Mouse (Mus musculus) right cerebral cortex, postnatal 4 days (tissue): Measurements from ENCODE around the gene Cenpb.
A peak's percentile ranks its signal among the peaks of the same experiment; 100 is the strongest.

ENCODE experiments used
- DNase-seq: peaks from one replicate; pipeline ENCODE4 v3.0.0-alpha.2; 2022

The Cenpb gene

DNA sequence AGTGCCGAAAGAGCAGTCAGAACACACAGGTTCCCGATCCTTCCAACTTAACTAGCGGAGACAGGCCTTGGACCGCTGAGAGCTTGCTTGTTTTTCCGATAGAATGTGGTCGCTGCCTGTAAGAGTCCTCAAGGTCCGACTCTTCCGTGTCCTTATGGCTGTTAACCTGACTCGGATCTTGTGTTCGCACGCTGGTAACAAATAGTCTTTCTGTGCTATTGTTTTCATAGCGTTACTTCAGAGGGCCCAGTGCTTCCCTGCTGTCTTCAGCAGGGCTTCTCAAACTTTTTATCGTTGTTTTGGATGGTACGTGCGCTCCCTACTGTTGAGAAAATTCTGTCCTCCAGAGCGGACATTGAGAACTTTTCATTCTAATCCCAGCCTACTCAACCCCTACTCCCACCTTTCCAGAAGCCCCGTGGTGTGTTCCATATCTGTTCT, 19.2 kb downstream of the Cenpb start:
- DNase-seq = no peak

GRCm38 (mm10) chr2:131159938-131160581, 19.8 kb downstream of the Cenpb start, which contains the start of gene 1700037H04Rik:
Gene 1700037H04Rik, minus strand, starts transcription at chr2:131160081.
- DNase-seq = peak; percentile 95

DNA sequence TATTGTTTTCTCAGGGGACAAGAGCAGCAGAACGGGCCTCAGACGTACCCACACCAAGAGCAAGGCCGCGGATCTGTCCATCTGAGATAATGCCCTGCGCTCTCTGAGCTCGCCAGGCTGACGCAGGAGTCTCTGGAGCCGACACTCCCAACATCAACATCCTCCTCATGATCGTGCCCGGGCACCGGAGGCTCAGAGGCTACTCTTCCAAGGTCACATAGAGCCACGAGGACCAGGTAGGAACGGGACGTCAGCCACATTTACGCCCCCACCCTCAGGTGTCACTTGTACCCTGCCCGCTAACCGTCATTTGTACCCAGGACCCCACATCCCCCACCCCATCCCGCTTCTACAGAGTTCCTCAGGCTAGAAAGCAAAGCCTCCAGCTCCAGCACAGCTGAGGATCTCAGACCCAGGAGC, 20.4 kb downstream of the Cenpb start:
- DNase-seq = no peak

DNA sequence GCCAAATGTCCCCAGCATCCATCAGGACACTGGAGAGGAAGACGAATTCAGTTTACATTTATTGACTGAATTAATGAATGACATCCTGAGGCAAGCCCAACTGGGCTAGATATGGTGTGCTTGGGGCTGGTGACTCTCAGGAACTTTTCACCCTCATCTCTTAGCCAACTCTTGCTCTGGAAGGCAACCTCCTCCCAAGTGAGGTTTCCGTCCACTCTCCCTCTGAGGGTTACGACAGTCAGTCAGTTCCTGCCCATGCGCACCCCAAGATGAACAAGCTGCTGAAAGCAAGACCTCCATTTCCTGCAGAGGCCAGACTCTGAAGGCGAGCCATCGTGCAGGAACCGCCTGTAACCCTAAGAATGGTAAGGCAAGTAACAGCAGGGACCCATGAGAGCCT, 22.9 kb downstream of the Cenpb start:
- no peak for DNase-seq

- no peak for DNase-seq
These were observed 25.8 kb downstream of the Cenpb start for GRCm38 (mm10) chr2:131154036-131154435.

DNA sequence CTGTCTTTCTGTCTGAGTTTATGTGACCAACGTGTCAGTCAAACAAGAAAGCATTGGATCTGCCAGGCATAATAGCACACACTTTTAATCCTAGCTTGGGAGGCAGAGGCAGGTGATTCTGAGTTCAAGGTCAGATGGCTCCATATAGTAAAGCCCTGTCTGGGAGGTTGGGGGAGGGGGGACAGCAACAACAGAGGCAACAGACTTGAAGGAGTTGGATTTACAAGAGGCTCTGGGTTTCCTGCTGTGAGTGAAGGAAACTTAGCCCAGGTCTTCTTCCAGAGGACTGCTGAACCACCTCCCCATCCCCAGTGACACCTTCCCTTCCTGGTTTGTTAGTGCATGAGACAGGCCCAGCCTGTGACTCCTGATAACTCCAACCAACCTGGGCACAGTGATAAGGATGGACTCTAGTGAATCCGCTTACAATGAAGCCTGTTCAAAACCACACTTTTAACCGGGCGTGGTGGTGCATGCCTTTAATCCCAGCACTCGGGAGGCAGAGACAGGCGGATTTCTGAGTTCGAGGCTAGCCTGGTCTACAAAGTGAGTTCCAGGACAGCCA, 27.6 kb downstream of the Cenpb start:
- DNase-seq = no peak

DNA sequence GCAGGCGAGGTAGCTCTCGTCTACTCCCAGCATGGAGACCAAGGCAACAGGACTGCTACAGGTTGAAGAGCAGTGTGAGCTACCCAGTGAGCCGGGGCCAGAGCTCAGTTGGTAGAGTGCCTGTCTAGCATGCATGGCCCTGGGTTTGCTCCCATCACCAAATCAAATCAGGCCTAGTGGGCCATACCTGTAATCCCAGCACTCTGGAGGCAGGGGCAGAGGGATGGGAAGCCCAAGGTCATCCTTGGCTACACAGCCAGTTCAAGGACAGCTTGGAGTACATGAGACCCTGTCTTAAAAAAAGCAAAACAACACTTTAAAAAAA, 30.7 kb downstream of the Cenpb start:
- no peak for DNase-seq

- no peak for DNase-seq
These were observed 31.3 kb downstream of the Cenpb start for GRCm38 (mm10) chr2:131148353-131149253.

- no peak for DNase-seq
These were observed 32.9 kb downstream of the Cenpb start for GRCm38 (mm10) chr2:131147043-131147365.

DNA sequence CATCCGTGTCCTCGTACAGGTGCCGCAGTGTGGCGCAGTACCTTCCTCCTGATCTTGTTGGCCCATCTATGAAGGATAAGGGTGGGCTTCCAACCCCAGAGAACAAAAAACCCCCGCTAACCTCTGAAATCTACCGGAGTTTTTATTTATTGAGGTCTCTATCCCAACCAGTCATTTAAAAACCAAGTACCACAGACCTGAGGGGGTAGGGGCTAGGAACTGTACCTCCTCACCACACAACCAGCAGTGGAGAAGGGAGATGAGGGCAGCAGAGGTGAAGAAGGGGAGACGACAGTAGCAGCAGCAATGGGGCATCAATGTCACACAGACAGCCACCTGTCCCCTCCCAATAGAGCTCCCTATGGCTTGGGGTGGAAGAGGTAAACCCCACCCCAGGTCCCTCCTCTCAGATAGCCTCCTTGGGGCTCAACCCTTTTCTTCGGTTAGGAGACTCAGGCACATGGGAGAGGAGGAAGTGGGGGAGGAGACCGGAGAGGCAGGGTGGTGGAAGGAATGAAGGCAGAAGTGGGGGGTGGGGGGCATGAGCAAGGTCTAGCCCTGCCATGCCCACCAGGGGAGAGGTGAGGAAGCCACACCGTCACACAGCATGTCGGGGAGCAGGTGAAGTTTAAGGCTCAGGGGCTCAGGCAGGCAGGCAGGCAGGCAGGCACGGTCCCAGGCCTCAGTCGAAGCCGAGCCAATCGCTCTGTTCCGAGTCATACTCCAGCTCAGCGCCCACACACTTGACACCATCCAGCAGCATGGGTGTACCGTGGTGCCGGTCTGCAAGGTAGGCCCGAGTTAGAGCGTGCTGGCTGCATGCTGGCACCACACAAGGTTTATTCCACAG, 33.4 kb downstream of the Cenpb start:
- DNase-seq = no peak

GRCm38 (mm10) chr2:131145536-131145935, 34.3 kb downstream of the Cenpb start:
- DNase-seq = no peak

- no peak for DNase-seq
These were observed 34.7 kb downstream of the Cenpb start for GRCm38 (mm10) chr2:131145121-131145520.

DNA sequence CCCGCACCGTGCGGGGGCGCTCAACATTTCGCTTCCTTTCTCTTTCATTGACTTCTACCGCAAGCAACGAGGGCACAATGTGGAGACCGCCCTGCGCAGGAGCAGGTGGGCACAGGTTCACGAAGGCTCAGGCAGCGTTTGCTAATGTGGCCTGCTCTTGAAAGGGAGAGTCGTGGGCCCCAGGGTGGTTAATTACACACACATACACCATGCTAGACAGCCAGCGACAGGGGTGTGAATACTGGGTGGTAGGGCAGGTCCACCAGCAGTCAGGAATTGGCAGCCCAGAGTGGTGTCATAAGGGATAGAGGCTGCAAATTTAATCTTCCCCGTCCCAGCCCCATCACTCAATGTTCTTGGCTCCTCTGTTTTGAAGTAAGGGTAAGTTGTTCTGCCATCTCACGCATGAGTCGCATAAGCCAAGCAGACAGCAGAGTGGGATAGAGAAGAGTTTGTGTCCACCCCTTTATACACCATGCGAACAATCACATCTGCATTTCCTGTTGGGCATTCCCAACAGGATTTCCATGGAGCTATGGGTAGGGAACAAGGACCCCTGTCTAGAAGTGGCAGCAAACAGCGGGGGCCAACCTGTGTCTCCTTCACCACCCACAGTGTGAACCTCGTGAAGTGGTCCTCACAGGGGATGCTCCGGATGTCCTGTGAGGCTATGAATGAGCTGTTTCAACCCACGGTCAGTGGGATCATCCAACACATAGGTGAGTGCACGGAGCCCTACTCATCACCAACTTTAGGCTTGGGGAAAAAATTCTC, 36.7 kb downstream of the Cenpb start:
- DNase-seq = no peak

DNA sequence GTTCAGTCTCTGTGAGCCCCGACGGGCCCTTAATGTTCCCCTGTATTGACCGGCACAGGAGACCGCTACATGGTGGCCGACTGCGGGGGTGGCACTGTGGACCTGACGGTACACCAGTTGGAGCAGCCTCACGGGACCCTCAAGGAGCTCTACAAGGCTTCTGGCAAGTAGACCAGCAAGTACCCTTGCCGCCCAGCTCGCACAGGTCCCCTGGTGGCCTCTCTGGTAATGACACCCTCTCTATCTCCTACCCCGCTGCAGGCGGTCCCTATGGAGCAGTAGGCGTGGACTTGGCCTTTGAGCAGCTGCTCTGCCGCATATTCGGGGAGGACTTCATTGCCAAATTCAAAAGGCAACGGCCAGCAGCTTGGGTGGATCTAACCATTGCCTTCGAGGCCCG, 37.3 kb downstream of the Cenpb start:
- DNase-seq = peak; percentile 64

DNA sequence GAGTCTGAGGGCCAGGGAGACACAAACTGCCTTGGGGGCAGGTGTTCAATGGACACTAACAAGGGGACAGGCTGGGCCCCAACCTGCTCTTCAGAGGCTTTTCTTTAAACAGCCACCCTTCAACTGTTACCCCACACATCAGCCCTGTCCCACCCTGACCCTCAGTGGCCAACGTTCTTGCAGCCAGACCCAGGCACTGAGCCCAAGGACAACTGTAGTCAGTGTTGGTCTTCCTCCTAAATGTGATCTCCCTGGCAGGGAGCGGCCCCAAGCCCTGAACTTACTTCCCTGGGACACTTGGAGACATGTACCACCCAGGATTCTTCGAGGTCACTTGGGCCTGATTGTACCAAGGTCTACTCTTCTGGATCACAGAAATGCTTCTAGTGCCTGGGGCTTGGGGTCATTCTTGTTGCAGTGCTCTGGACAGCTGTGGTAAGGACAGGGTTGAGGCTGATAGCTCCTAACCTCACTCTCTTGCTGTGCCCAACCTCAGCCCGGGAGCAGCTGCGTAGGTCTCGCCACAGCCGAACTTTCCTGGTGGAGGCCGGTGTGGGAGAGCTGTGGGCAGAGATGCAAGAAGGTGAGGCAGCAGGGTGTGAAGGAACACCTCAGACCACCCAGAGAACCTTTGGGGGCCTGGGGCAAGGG, 38.4 kb downstream of the Cenpb start:
- no peak for DNase-seq

- no peak for DNase-seq
These were observed 39.3 kb downstream of the Cenpb start for GRCm38 (mm10) chr2:131140533-131140905.

GRCm38 (mm10) chr2:131139886-131140532, 39.9 kb downstream of the Cenpb start:
- no peak for DNase-seq

DNA sequence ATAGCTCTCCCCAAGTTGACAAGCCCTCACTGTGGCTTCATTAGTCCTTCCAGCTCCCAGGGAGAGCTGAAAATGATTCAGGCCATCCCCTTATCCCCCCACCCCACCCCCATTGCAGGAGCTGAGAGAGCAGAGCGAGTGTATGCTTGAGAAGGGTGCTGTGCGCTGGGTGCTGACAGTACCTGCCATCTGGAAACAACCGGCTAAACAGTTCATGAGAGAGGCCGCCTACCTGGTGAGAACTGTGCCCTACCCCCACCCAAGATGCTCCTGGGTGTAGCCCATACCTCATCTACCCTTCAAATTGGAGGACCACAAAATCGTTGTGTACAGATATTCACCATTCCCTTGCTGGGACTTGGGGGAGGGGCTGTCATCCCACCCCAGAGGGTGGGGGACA, 40.6 kb downstream of the Cenpb start:
- no peak for DNase-seq

GRCm38 (mm10) chr2:131138760-131139159, 41.1 kb downstream of the Cenpb start:
- DNase-seq = no peak

DNA sequence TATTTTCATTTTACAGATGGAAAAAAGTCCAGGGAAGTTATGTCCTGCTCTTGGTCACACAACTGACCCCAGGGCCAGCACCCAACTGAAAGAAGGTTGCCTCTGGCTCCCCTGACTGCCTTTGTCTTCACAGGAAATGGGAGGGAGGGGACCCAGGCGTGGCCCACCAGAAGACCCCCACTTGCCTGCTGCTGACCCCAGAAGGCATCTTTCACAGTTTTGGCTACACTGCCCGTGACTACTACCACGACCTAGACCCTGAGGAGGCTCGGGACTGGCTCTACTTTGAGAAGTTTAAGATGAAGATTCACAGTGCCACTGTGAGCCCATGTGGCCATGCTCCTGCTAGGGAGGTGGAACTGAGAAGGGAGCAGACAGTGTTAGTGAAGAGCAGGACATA, 41.6 kb downstream of the Cenpb start:
- no peak for DNase-seq

DNA sequence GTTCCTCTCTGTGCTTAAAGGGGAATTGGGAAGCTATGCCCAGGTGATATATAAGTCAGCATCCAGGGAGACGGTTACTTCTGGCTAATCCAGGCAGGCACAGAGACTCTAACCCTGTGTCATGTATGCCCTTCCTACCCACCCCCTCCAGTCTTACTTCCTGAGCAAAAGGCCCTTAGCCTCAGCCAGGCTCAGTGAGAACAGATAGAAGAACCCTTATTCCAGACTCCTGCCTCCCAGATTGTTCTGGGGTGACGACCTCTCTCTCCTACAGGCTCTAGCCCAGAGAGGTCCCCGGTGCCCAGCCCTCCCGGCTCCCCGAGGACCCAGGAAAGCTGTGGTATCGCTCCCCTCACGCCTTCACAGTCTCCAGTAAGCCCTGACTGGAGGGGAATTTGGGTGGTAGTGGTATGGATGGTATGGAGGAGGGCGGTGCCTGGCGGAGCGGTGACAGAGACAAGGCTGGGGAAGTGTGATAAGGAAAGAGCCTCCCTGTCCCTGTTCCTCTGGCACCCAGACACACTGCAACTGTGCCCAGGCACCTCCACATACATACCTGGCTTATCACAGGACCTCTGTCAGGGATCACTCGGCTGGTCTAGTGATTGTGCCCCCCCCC, 44.2 kb downstream of the Cenpb start:
- no peak for DNase-seq
